Mouse (Mus musculus): Measurements from ENCODE around the gene Mon2.

DNA sequence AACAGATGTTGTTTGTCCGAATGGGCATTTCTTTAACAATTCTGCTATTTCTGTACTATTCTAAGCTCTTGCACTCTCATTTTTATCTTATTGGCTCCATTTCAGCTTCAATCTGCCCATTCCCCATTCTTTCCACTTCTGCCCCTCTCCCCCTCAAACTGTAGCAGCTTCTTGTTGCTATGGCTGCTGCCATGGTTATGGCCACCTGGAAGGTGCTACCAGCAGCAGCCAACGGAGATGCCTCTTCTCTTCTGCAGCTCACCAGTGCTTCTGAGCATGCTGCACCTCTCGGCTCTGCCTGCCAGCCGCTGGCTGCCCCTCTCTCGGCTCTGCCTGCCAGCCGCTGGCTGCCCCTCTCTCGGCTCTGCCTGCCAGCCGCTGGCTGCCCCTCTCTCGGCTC is 8.0 kb upstream of the Mon2 start:
- no peak for TF ChIP-seq ZNF384 (IDR thresholded peaks at IDR 0.05; ENCODE audit: low read depth, low read length)
- TF ChIP-seq HCFC1 (IDR thresholded peaks at IDR 0.05; ENCODE audit: borderline replicate concordance, insufficient read depth, low read length): no peak

Data from ES-E14 (cell line).